Comparison of ENCODE assay signal across 12 mouse cellular contexts in genomic region chr2:66191691-66192100, GRCm38 (mm10).
DNase-seq lines count a peak whose midpoint lies in the region; ATAC-seq and TF ChIP-seq lines count a peak whose summit lies in the region.
"Had no signal": no experiment of that assay in that cellular context is flagged by ENCODE, and none has a peak within 500 bp of the region (broad histone marks: within the 10 kb centered on the region; RNA-seq: fewer than 3 reads in every experiment).

No protein-coding gene starts in this region.

- ATAC-seq in inflammation-experienced regulatory T-cells, adult 6 months: peak; percentile 65
- no peak for ATAC-seq in stomach, postnatal 0 days (ENCODE audit: low FRiP score, low TSS enrichment)

- no peak overlapping the region for H3K27ac ChIP-seq in stomach, postnatal 0 days (replicated peaks)
- H3K27ac ChIP-seq: hindbrain, embryonic 15.5 days; limb, embryonic 12.5 days; macrophage had no signal

- H3K4me2 ChIP-seq in stomach, postnatal 0 days (replicated peaks; ENCODE audit: low read depth): no peak overlapping the region; the same call in 1 of the 2 replicates
- H3K4me2 ChIP-seq: hindbrain, embryonic 15.5 days; limb, embryonic 12.5 days had no signal

- H3K4me3 ChIP-seq in stomach, postnatal 0 days (ENCODE audit: low read depth, low read length): no peak overlapping the region
- H3K4me3 ChIP-seq: hindbrain, embryonic 15.5 days; limb, embryonic 12.5 days had no signal

- TF ChIP-seq EP300 in stomach, postnatal 0 days (optimal IDR thresholded peaks at IDR 0.05): no peak

- H3K9ac ChIP-seq in stomach, postnatal 0 days (ENCODE audit: low read length): no peak overlapping the region
- H3K9ac ChIP-seq: hindbrain, embryonic 15.5 days; limb, embryonic 12.5 days had no signal

- no peaks in the 10 kb centered on the region; the same call in 1 of the 2 replicates for H3K36me3 ChIP-seq in stomach, postnatal 0 days (ENCODE audit: control insufficient read depth, insufficient read depth, low read length)

- no peak for TF ChIP-seq CTCF in stomach, postnatal 0 days (IDR thresholded peaks at IDR 0.05; ENCODE audit: low read depth)

- peak; percentile 6 for DNase-seq in gastrocnemius, postnatal 10 days
- DNase-seq in gastrocnemius, postnatal 25 days: no peak
- DNase-seq in thymus, postnatal 0 days (ENCODE audit: low spot score): peak; percentile 12
- no peak for DNase-seq in thymus, postnatal 10 days (ENCODE audit: low spot score in 2 of 2)
- no peak for DNase-seq in cerebellum, postnatal 14 days
- no peak for DNase-seq in stomach, postnatal 0 days (ENCODE audit: low spot score)
- DNase-seq: cerebellum, postnatal 36 days; lung, adult 18-20 months had no signal

- H3K9me3 ChIP-seq in stomach, postnatal 0 days (ENCODE audit: control insufficient read depth, low read length): no peaks in the 10 kb centered on the region
- H3K9me3 ChIP-seq: hindbrain, embryonic 15.5 days; limb, embryonic 12.5 days had no signal

- 77% methylated on average over 13 of the region's 13 CpGs for WGBS in stomach, postnatal 0 days

- no peaks in the 10 kb centered on the region for H3K4me1 ChIP-seq in stomach, postnatal 0 days (replicated peaks; ENCODE audit: control insufficient read depth, insufficient read depth)
- H3K4me1 ChIP-seq: hindbrain, embryonic 15.5 days; limb, embryonic 12.5 days had no signal

- H3K27me3 ChIP-seq in stomach, postnatal 0 days (ENCODE audit: control insufficient read depth, insufficient read depth, low read length): no peaks in the 10 kb centered on the region
- H3K27me3 ChIP-seq: hindbrain, embryonic 15.5 days; limb, embryonic 12.5 days had no signal

Comparison
In these comparisons a context has a peak if more than half of its experiments do, and no peak if none do; other contexts are left out.
1. DNase-seq: peak in gastrocnemius, postnatal 10 days (single experiment) and thymus, postnatal 0 days (single experiment); none in gastrocnemius, postnatal 25 days (single experiment), thymus, postnatal 10 days (0 of 2), cerebellum, postnatal 14 days (0 of 2) and stomach, postnatal 0 days (single experiment).